Mouse (Mus musculus): ENCODE results near the gene Ppia.

DNA sequence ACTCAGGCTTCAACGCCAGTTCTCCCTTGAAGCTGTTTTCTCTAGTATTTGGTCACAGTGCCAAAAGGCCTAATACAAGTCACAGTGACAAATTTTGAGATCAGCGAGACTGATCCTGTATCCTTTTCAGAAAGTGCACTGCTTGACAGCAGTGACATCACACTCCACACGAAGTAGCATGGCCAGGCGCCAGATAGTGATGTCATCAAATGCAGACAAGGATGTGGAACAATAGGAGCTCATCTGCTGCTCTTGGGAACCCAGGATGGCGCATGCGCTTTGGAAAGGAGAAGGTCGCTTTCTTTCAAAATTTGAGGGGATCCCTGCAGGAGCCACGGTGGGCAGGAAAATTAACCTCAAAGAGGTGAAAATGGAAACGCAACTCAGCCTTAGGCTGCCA lies 42.5 kb upstream of the Ppia start:
- TF ChIP-seq POLR2A (IDR thresholded peaks at IDR 0.05; ENCODE audit: extremely low read depth, insufficient read depth, low read length), result no peak
- no peak for TF ChIP-seq CTCF (IDR thresholded peaks at IDR 0.05; ENCODE audit: low read depth, low read length)
